Mouse (Mus musculus) embryonic fibroblast, embryonic 13.5 days (primary cell): ENCODE measurements at regions not wholly inside any gene's neighbourhood (a gene's known extent, or its start where the extent isn't known, plus 50 kb on each side); places are given as distances from the start of the nearest gene placed in this dataset.

Source experiments
- CTCF ChIP-seq: IDR thresholded peaks from 2 replicates; pipeline ENCODE4 v1.5.1; 2011; ENCODE audit warnings: mild to moderate bottlenecking, control low read depth, low read length, moderate library complexity, borderline replicate concordance; ENCODE audit not compliant: insufficient read depth
- POLR2A ChIP-seq: IDR thresholded peaks from 2 replicates; pipeline ENCODE4 v1.6.1; 2011; ENCODE audit warnings: low read depth, mild to moderate bottlenecking, control low read depth, low read length, moderate library complexity

DNA sequence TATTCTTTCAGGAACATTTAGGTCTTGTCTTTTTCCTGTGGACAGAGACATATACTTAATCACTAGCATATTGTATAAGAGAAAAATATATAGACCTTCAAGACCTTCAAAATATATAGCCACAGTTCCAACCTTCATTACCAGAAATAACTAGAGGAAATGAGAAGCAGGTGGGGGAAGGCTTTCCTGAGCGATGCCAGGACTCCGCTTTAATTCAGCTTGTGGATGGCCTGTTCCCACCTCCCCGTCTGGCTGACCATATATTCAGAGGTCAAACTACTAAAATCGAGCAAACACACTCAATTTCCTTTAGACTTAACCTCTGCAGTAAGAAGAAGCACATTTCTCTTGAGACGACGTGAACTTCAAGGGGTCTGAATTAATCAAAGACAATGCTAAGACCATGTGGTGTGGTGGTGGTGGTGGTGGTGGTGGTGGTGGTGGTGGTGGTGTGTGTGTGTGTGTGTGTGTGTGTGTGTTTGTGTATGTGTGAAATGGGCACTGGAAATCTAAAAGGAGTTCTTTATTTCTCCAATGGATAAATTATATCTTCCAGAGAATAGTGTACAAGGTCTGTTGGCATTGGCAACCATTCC is 62.7 kb upstream of the Bach2 start:
- no peak for TF ChIP-seq CTCF
- no peak for TF ChIP-seq POLR2A
